Mouse (Mus musculus): ENCODE measurements around the gene Traf3. TPM values are rescaled to one million over a fixed set of nuclear protein-coding genes. Genes with fewer than 3 reads are reported as not detected.

Traf3 gene
- polyA plus RNA-seq (2012): 14.1 and 15.6 TPM in 2 replicates

GRCm38 (mm10) chr12:111165831-111166591 is at the start of gene Traf3:
TSS of gene Traf3 (plus strand) at chr12:111166370.

GRCm38 (mm10) chr12:111184476-111184875 is 18.3 kb downstream of the Traf3 start, which contains the start of gene 4930595D18Rik:
TSS of gene 4930595D18Rik (minus strand) at chr12:111184491.

GRCm38 (mm10) chr12:111270629-111271277 is 104.6 kb downstream of the Traf3 start, which contains the start of gene Amn:
TSS of gene Amn (plus strand) at chr12:111271095.

Other genes with a start within 250 kb of the Traf3 start
- 8.5 and 9.1 TPM in 2 replicates for gene Ankrd9, start 187.3 kb upstream of the Traf3 start, polyA plus RNA-seq (2012)
- gene Rcor1, start 127.0 kb upstream of the Traf3 start, polyA plus RNA-seq (2012): 18.1 and 18.2 TPM in 2 replicates
- not detected in 2 replicates for gene 4930595D18Rik, start 18.1 kb downstream of the Traf3 start, polyA plus RNA-seq (2012)
- gene Amn, start 104.7 kb downstream of the Traf3 start, polyA plus RNA-seq (2012): 0.61 and 0.62 TPM in 2 replicates
- gene Cdc42bpb, start 211.3 kb downstream of the Traf3 start, polyA plus RNA-seq (2012): 13.1 and 16.5 TPM in 2 replicates
- not detected in 2 replicates for gene Lbhd2, start 240.4 kb downstream of the Traf3 start, polyA plus RNA-seq (2012)

Data from megakaryocyte-erythroid progenitor cell, adult 5 weeks (primary cell).